Mouse (Mus musculus) ovary, postnatal 10 days (tissue): ENCODE measurements around the gene Rps10.

ENCODE experiments used
- DNase-seq: peaks from one replicate; pipeline ENCODE4 v3.0.0; 2022; ENCODE audit warnings: low spot score

Gene Rps10

GRCm38 (mm10) chr17:27611994-27612393 lies 24.5 kb downstream of the Rps10 start:
- no peak for DNase-seq

GRCm38 (mm10) chr17:27611519-27611884 lies 25.0 kb downstream of the Rps10 start:
- no peak for DNase-seq

GRCm38 (mm10) chr17:27610679-27611518 lies 25.6 kb downstream of the Rps10 start:
- DNase-seq, result no peak

GRCm38 (mm10) chr17:27609576-27609975 lies 26.9 kb downstream of the Rps10 start:
- DNase-seq, result no peak

- DNase-seq, result no peak
Measured at GRCm38 (mm10) chr17:27603522-27604234, 32.8 kb downstream of the Rps10 start.

- DNase-seq, result no peak
Measured at GRCm38 (mm10) chr17:27603036-27603435, 33.4 kb downstream of the Rps10 start.

- no peak for DNase-seq
Measured at GRCm38 (mm10) chr17:27600869-27601268, 35.6 kb downstream of the Rps10 start.

GRCm38 (mm10) chr17:27600286-27600685 lies 36.2 kb downstream of the Rps10 start:
- DNase-seq, result no peak

GRCm38 (mm10) chr17:27596376-27597190 lies 39.9 kb downstream of the Rps10 start:
- DNase-seq, result no peak

- no peak for DNase-seq
Measured at GRCm38 (mm10) chr17:27595659-27596375, 40.7 kb downstream of the Rps10 start.

- no peak for DNase-seq
Measured at GRCm38 (mm10) chr17:27592565-27592910, 43.9 kb downstream of the Rps10 start.

GRCm38 (mm10) chr17:27591826-27592564 lies 44.5 kb downstream of the Rps10 start:
- DNase-seq, result no peak

- no peak for DNase-seq
Measured at GRCm38 (mm10) chr17:27588231-27588630, 48.2 kb downstream of the Rps10 start.

- DNase-seq, result no peak
Measured at GRCm38 (mm10) chr17:27587252-27587651, 49.2 kb downstream of the Rps10 start.

GRCm38 (mm10) chr17:27586661-27587060 lies 49.8 kb downstream of the Rps10 start:
- no peak for DNase-seq

- DNase-seq, result no peak
Measured at GRCm38 (mm10) chr17:27583185-27583894, 53.1 kb downstream of the Rps10 start.
